Mouse (Mus musculus): ENCODE results near the gene Thbs4. TPM values are rescaled to one million over a fixed set of nuclear protein-coding genes. Genes with fewer than 3 reads are reported as not detected.

The Thbs4 gene
- polyA plus RNA-seq, 1 experiment, result not detected

- Histone ChIP-seq H3K9me3 (0 out of 2 replicates have a peak, but pooled peaks cover 5% of the 10 kb centered on the region), H3K4me3 (replicated peaks) (peak overlapping the region; percentile 83), H3K4me1 (peaks cover 31% of the 10 kb centered on the region), H3K27me3 (replicated peaks) (peaks cover 3% of the 10 kb centered on the region), H3K36me3 (replicated peaks; ENCODE audit: low read length) (no peaks in the 10 kb centered on the region)
- no peak for TF ChIP-seq FLI1 (IDR thresholded peaks at IDR 0.05; ENCODE audit: low read length)
- 0 out of 3 replicates have a peak, but pooled peaks have one; percentile 22 for TF ChIP-seq GATA1 (IDR thresholded peaks at IDR 0.05; ENCODE audit: borderline replicate concordance, low read length)
Measured at GRCm38 (mm10) chr13:92743337-92743736, 51.3 kb downstream of the Thbs4 start.

- peak overlapping the region; percentile 83 for H3K4me3 ChIP-seq (replicated peaks)
- 0 out of 2 replicates have a peak, but pooled peaks cover 1% of the 10 kb centered on the region for H3K9me3 ChIP-seq
- no peaks in the 10 kb centered on the region for H3K36me3 ChIP-seq (replicated peaks; ENCODE audit: low read length)
- H3K4me1 ChIP-seq, result peaks cover 31% of the 10 kb centered on the region
- H3K27me3 ChIP-seq (replicated peaks), result peaks cover 3% of the 10 kb centered on the region
- no peak for TF ChIP-seq GATA1 (IDR thresholded peaks at IDR 0.05; ENCODE audit: borderline replicate concordance, low read length)
- TF ChIP-seq FLI1 (IDR thresholded peaks at IDR 0.05; ENCODE audit: low read length), result no peak
Measured at GRCm38 (mm10) chr13:92742886-92743285, 51.7 kb downstream of the Thbs4 start.

- no peaks in the 10 kb centered on the region for H3K36me3 ChIP-seq (replicated peaks; ENCODE audit: low read length)
- peaks cover 9% of the 10 kb centered on the region for H3K27me3 ChIP-seq (replicated peaks)
- H3K4me1 ChIP-seq, result peaks cover 35% of the 10 kb centered on the region
- H3K4me3 ChIP-seq (replicated peaks), result no peak overlapping the region
- TF ChIP-seq FLI1 (IDR thresholded peaks at IDR 0.05; ENCODE audit: low read length) (no peak), GATA1 (IDR thresholded peaks at IDR 0.05; ENCODE audit: borderline replicate concordance, low read length) (no peak)
- H3K9me3 ChIP-seq, result no peaks in the 10 kb centered on the region
Measured at GRCm38 (mm10) chr13:92740671-92741270, 53.8 kb downstream of the Thbs4 start.

GRCm38 (mm10) chr13:92739858-92740257 lies 54.8 kb downstream of the Thbs4 start:
- peaks cover 35% of the 10 kb centered on the region for H3K4me1 ChIP-seq
- no peak overlapping the region for H3K4me3 ChIP-seq (replicated peaks)
- no peaks in the 10 kb centered on the region for H3K9me3 ChIP-seq
- no peak for TF ChIP-seq GATA1 (IDR thresholded peaks at IDR 0.05; ENCODE audit: borderline replicate concordance, low read length)
- no peak for TF ChIP-seq FLI1 (IDR thresholded peaks at IDR 0.05; ENCODE audit: low read length)
- H3K27me3 ChIP-seq (replicated peaks), result peaks cover 9% of the 10 kb centered on the region
- H3K36me3 ChIP-seq (replicated peaks; ENCODE audit: low read length), result no peaks in the 10 kb centered on the region

- H3K4me1 ChIP-seq, result peaks cover 36% of the 10 kb centered on the region
- no peaks in the 10 kb centered on the region for H3K36me3 ChIP-seq (replicated peaks; ENCODE audit: low read length)
Measured at GRCm38 (mm10) chr13:92738821-92739220, 55.8 kb downstream of the Thbs4 start.

GRCm38 (mm10) chr13:92736516-92737300 lies 57.9 kb downstream of the Thbs4 start:
- H3K9me3 ChIP-seq, result no peaks in the 10 kb centered on the region
- peaks cover 31% of the 10 kb centered on the region for H3K4me1 ChIP-seq
- peaks cover 24% of the 10 kb centered on the region for H3K27me3 ChIP-seq (replicated peaks)
- TF ChIP-seq FLI1 (IDR thresholded peaks at IDR 0.05; ENCODE audit: low read length) (no peak), GATA1 (IDR thresholded peaks at IDR 0.05; ENCODE audit: borderline replicate concordance, low read length) (no peak)
- H3K4me3 ChIP-seq (replicated peaks), result peak overlapping the region; percentile 18
- H3K36me3 ChIP-seq (replicated peaks; ENCODE audit: low read length), result no peaks in the 10 kb centered on the region

More at GRCm38 (mm10) chr13:92738821-92739220, 55.8 kb downstream of the Thbs4 start:
- Histone ChIP-seq H3K4me3 (replicated peaks) (no peak overlapping the region), H3K27me3 (replicated peaks) (peaks cover 16% of the 10 kb centered on the region), H3K9me3 (no peaks in the 10 kb centered on the region)
- TF ChIP-seq FLI1 (IDR thresholded peaks at IDR 0.05; ENCODE audit: low read length) (no peak), GATA1 (IDR thresholded peaks at IDR 0.05; ENCODE audit: borderline replicate concordance, low read length) (no peak)

- TF ChIP-seq GATA1 (IDR thresholded peaks at IDR 0.05; ENCODE audit: borderline replicate concordance, low read length), result no peak
- TF ChIP-seq FLI1 (IDR thresholded peaks at IDR 0.05; ENCODE audit: low read length), result no peak
- no peaks in the 10 kb centered on the region for H3K9me3 ChIP-seq
- peaks cover 25% of the 10 kb centered on the region for H3K27me3 ChIP-seq (replicated peaks)
- peaks cover 25% of the 10 kb centered on the region for H3K4me1 ChIP-seq
- no peaks in the 10 kb centered on the region for H3K36me3 ChIP-seq (replicated peaks; ENCODE audit: low read length)
- H3K4me3 ChIP-seq (replicated peaks), result no peak overlapping the region
Measured at GRCm38 (mm10) chr13:92735693-92736092, 58.9 kb downstream of the Thbs4 start.

GRCm38 (mm10) chr13:92733741-92734140 lies 60.9 kb downstream of the Thbs4 start:
- Histone ChIP-seq H3K9me3 (no peaks in the 10 kb centered on the region), H3K4me3 (replicated peaks) (peak overlapping the region; percentile 82), H3K27me3 (replicated peaks) (peaks cover 27% of the 10 kb centered on the region), H3K4me1 (peaks cover 24% of the 10 kb centered on the region), H3K36me3 (replicated peaks; ENCODE audit: low read length) (no peaks in the 10 kb centered on the region)
- TF ChIP-seq FLI1 (IDR thresholded peaks at IDR 0.05; ENCODE audit: low read length) (no peak), GATA1 (IDR thresholded peaks at IDR 0.05; ENCODE audit: borderline replicate concordance, low read length) (no peak)

GRCm38 (mm10) chr13:92733252-92733651 lies 61.4 kb downstream of the Thbs4 start:
- TF ChIP-seq GATA1 (IDR thresholded peaks at IDR 0.05; ENCODE audit: borderline replicate concordance, low read length) (no peak), FLI1 (IDR thresholded peaks at IDR 0.05; ENCODE audit: low read length) (no peak)
- Histone ChIP-seq H3K9me3 (no peaks in the 10 kb centered on the region), H3K36me3 (replicated peaks; ENCODE audit: low read length) (no peaks in the 10 kb centered on the region), H3K27me3 (replicated peaks) (peaks cover 24% of the 10 kb centered on the region), H3K4me1 (peaks cover 24% of the 10 kb centered on the region), H3K4me3 (replicated peaks) (peak overlapping the region; percentile 82)

GRCm38 (mm10) chr13:92732836-92733235 lies 61.8 kb downstream of the Thbs4 start:
- Histone ChIP-seq H3K27me3 (replicated peaks) (peaks cover 24% of the 10 kb centered on the region), H3K4me3 (replicated peaks) (no peak overlapping the region), H3K9me3 (no peaks in the 10 kb centered on the region), H3K36me3 (replicated peaks; ENCODE audit: low read length) (no peaks in the 10 kb centered on the region), H3K4me1 (peaks cover 24% of the 10 kb centered on the region)
- TF ChIP-seq GATA1 (IDR thresholded peaks at IDR 0.05; ENCODE audit: borderline replicate concordance, low read length), result no peak
- no peak for TF ChIP-seq FLI1 (IDR thresholded peaks at IDR 0.05; ENCODE audit: low read length)
